ENCODE assay signal across 8 mouse cellular contexts in genomic region chrX:9199761-9200371, GRCm38 (mm10). TPM values are rescaled to one million over a fixed set of nuclear protein-coding genes. Genes with fewer than 3 reads are reported as not detected.
A peak's percentile ranks its signal among the peaks of the same experiment; 100 is the strongest.
DNase-seq lines count a peak whose midpoint lies in the region; TF ChIP-seq lines count a peak whose summit lies in the region.

Gene Lancl3, plus strand, starts transcription at chrX:9199902.

- no peaks in the 10 kb centered on the region for H3K79me2 ChIP-seq in heart, adult 2 months (replicated peaks; ENCODE audit: control insufficient read depth, insufficient read depth, low read length)

- no peak for TF ChIP-seq POLR2A in heart, adult 2 months (IDR thresholded peaks at IDR 0.05; ENCODE audit: insufficient read depth, low read depth, low read length)
- no peak for TF ChIP-seq POLR2A in lung, adult 2 months (IDR thresholded peaks at IDR 0.05; ENCODE audit: borderline replicate concordance, extremely low read depth, low read depth, low read length)

- intact Hi-C loops in heart, adult 2 months (cut with DNase I), result loop anchor here (1.0 to 5.0 kb wide), 2 partner anchors 21 to 72 kb away; partner anchors contain the start of gene Xk

- TF ChIP-seq CTCF in heart, adult 2 months (IDR thresholded peaks at IDR 0.05), result no peak
- TF ChIP-seq CTCF in lung, adult 2 months (IDR thresholded peaks at IDR 0.05; ENCODE audit: insufficient read depth, low read length), result no peak

- no peak within 1 kb of the TSS; the same call in 1 of the 2 replicates for H3K27ac ChIP-seq in heart, adult 2 months

- H3K9ac ChIP-seq in heart, adult 2 months (ENCODE audit: low read depth, low read length), result peak within 1 kb of the TSS; percentile 71

- 0 out of 2 replicates have a peak, but pooled peaks cover 1% of the 10 kb centered on the region for H3K27me3 ChIP-seq in heart, adult 2 months (ENCODE audit: control insufficient read depth, insufficient read depth, low read length)

- no peak for TF ChIP-seq EP300 in heart, adult 2 months (IDR thresholded peaks at IDR 0.05; ENCODE audit: insufficient read depth, low read depth, low read length)

- WGBS in heart, adult 2 months, result 15% methylated on average over 46 of the region's 49 CpGs
- 23% methylated on average over 49 of the region's 49 CpGs for WGBS in lung, adult 2 months

- H3K4me3 ChIP-seq in heart, adult 2 months, result peak within 1 kb of the TSS; percentile 51
- H3K4me3 ChIP-seq in lung, adult 2 months (replicated peaks; ENCODE audit: extremely low read depth, low read depth, low read length), result peak within 1 kb of the TSS; percentile 54

- peaks cover 2% of the 10 kb centered on the region; the same call in 1 of the 2 replicates for H3K36me3 ChIP-seq in heart, adult 2 months (ENCODE audit: control insufficient read depth, insufficient read depth, low read length)

- peaks cover 2% of the 10 kb centered on the region for H3K4me1 ChIP-seq in heart, adult 2 months (ENCODE audit: control insufficient read depth, insufficient read depth, low read length)
- H3K4me1 ChIP-seq in lung, adult 2 months (ENCODE audit: control insufficient read depth, insufficient read depth, low read length), result peaks cover 3% of the 10 kb centered on the region; the same call in 1 of the 2 replicates

- peak; percentile 5 for DNase-seq in thymus, postnatal 14 days
- DNase-seq in thymus, postnatal 0 days (ENCODE audit: low spot score), result no peak
- peak; percentile 23 to 35 for DNase-seq in cerebellum, postnatal 14 days
- DNase-seq in heart, adult 2 months, result peak; percentile 43 to 50
- peak; percentile 50 for DNase-seq in kidney, adult 11 months
- peak; percentile 10 for DNase-seq in lung, adult 2 months
- peak; percentile 26 for DNase-seq in ovary, adult 18-20 months (ENCODE audit: low spot score)
- DNase-seq in T-cell, adult 2 months (ENCODE audit: low spot score), result no peak

RNA-seq across cellular contexts. Expression of gene Lancl3, which starts in this region (rescaled TPM):
- polyA plus RNA-seq in thymus, postnatal 0 days (2015; fragmentation: Nextera tagmentation; extraction: Ambion mirVana), result 0.37 and 0.88 TPM in 2 replicates
- total RNA-seq in heart, adult 2 months (2021), result 1 to 10 TPM; 4.2 to 5.4 TPM
- polyA plus RNA-seq in heart, adult 2 months (2012; rRNA removed), result 0.53 and 1.1 TPM in 2 replicates
- 0.27 and 0.28 TPM in 2 replicates for polyA plus RNA-seq in lung, adult 2 months (2012; rRNA removed)

Comparison
In these comparisons a context has a peak if more than half of its experiments do, and no peak if none do; other contexts are left out.
1. DNase-seq: peak in thymus, postnatal 14 days (single experiment), cerebellum, postnatal 14 days (2 of 2), heart, adult 2 months (2 of 2), kidney, adult 11 months (single experiment) and ovary, adult 18-20 months (single experiment); none in thymus, postnatal 0 days (single experiment) and T-cell, adult 2 months (single experiment).
2. Peak in DNase-seq and H3K4me3 ChIP-seq in lung, adult 2 months; RNA of the gene not detected or under 1 TPM.